Mouse (Mus musculus) thymus, postnatal 4 days (tissue): ENCODE measurements around the gene Trpm8.
A peak's percentile ranks its signal among the peaks of the same experiment; 100 is the strongest.

Experiments used
- DNase-seq: peaks from one replicate; pipeline ENCODE4 v3.0.0; 2021

Gene Trpm8

GRCm38 (mm10) chr1:88267489-88267888 is 10.0 kb upstream of the Trpm8 start:
- no peak for DNase-seq

- no peak for DNase-seq
Observed at GRCm38 (mm10) chr1:88268070-88268469, 9.4 kb upstream of the Trpm8 start.

GRCm38 (mm10) chr1:88269539-88270309 is 7.7 kb upstream of the Trpm8 start:
- no peak for DNase-seq

- no peak for DNase-seq
Observed at GRCm38 (mm10) chr1:88272851-88273250, 4.6 kb upstream of the Trpm8 start.

GRCm38 (mm10) chr1:88273326-88273725 is 4.1 kb upstream of the Trpm8 start:
- peak; percentile 15 for DNase-seq

GRCm38 (mm10) chr1:88273832-88274231 is 3.6 kb upstream of the Trpm8 start:
- DNase-seq, result no peak

GRCm38 (mm10) chr1:88274371-88275077 is 2.9 kb upstream of the Trpm8 start:
- no peak for DNase-seq

GRCm38 (mm10) chr1:88275078-88275680 is 2.3 kb upstream of the Trpm8 start:
- DNase-seq, result no peak

- peak; percentile 21 for DNase-seq
Observed at GRCm38 (mm10) chr1:88275698-88276523, 1.6 kb upstream of the Trpm8 start.

- no peak for DNase-seq
Observed at GRCm38 (mm10) chr1:88276524-88277097, 850 bp upstream of the Trpm8 start.

GRCm38 (mm10) chr1:88277818-88278511 is 504 bp downstream of the Trpm8 start:
- no peak for DNase-seq

- DNase-seq, result no peak
Observed at GRCm38 (mm10) chr1:88279111-88280005, 1.9 kb downstream of the Trpm8 start.

GRCm38 (mm10) chr1:88280006-88280690 is 2.7 kb downstream of the Trpm8 start:
- peak; percentile 18 for DNase-seq

- DNase-seq, result no peak
Observed at GRCm38 (mm10) chr1:88282301-88282700, 4.8 kb downstream of the Trpm8 start.

- DNase-seq, result no peak
Observed at GRCm38 (mm10) chr1:88283376-88284227, 6.1 kb downstream of the Trpm8 start.

- no peak for DNase-seq
Observed at GRCm38 (mm10) chr1:88284228-88284945, 6.9 kb downstream of the Trpm8 start.

- peak; percentile 65 for DNase-seq
Observed at GRCm38 (mm10) chr1:88284946-88285320, 7.5 kb downstream of the Trpm8 start.

- DNase-seq, result no peak
Observed at GRCm38 (mm10) chr1:88285652-88286051, 8.2 kb downstream of the Trpm8 start.
